Mouse (Mus musculus) cerebellum, postnatal 14 days (tissue): ENCODE data around the gene Med12l.
"Not testable (repeated sequence)": the region's sequence is repeated elsewhere in the genome, so short reads cannot be mapped to it uniquely, and the experiment has no call there.

Source experiments
- DNase-seq, 2 experiments: peaks; one replicate each; pipeline ENCODE4 v3.0.0; 2021; ENCODE audit warnings: mixed read lengths in 2 of 2

The Med12l gene

DNA sequence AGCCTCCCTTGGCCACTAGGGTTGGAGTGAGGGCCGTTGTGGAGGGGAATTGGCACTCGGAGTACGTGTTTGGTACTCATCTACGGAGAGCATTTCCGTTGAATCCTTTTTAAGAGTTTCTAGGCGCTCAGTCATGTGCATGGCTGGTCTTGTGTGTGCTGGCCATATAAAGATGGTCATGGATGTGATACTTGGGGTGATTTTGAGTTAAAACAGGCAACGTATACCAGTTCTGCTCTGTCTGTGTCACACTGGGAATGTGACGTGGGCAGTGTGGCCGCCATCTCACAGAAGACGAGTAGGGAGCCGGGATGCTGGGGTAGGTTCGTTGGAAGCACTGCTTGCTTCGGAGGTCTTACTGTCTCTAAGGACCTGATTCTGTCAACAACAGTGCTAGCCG, 17.3 kb downstream of the Med12l start:
- DNase-seq, result no peak

- DNase-seq, result no peak
Observed at GRCm38 (mm10) chr3:59024531-59025192, 19.0 kb downstream of the Med12l start.

GRCm38 (mm10) chr3:59025193-59025535, 19.5 kb downstream of the Med12l start:
- DNase-seq, result no peak

GRCm38 (mm10) chr3:59028696-59029095, 23.1 kb downstream of the Med12l start:
- DNase-seq, result no peak

DNA sequence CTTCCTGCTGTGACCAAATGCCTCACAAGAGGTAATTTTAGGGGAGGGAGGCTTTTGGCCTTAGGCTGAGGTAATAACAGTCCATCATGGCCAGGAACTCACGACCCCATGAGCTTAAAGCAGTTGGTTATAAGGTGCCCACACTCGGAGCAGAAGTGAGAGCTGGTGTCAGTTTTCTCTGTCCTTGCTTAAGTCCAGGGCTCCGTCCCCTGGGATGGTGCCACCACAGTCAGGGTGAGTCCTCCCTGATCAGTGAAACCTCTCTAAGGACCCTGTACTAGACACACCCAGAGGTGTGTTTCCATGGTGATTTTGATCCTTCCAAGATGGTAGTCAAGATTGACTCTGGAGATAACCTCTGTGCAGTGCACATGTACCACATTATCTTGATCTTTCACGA, 25.4 kb downstream of the Med12l start:
- DNase-seq, result no peak

GRCm38 (mm10) chr3:59041487-59041886, 35.9 kb downstream of the Med12l start:
- DNase-seq, result no peak

GRCm38 (mm10) chr3:59054834-59055535, 49.4 kb downstream of the Med12l start:
- DNase-seq, result no peak

DNA sequence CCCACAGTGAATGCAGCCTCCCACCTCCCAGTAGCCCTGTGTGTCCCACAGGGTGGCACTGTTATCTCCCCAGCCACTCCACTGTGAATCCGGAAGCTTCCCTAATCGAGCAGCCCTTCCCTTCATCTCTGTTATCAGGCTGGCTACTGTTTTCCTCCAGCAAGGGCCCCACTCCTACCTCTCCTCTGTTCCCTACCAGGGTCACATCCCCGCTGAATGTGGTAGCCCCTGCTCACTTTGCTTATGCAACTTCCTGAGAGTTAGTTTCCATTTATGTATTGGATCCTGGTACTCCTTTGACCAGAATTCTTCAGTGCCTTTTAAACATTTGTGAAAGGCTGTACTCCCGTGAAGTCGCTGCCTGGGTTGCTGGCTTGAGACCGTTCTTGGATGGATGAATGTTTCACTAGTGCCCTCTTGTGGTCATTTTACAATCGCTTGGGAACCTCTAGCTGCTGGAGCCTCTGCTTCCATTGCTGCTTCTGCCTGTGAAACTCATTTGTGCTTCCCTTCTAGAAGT, 53.5 kb downstream of the Med12l start:
- peak; percentile 80 to 87 for DNase-seq

- DNase-seq, result no peak
Observed at GRCm38 (mm10) chr3:59060131-59060530, 54.5 kb downstream of the Med12l start.

DNA sequence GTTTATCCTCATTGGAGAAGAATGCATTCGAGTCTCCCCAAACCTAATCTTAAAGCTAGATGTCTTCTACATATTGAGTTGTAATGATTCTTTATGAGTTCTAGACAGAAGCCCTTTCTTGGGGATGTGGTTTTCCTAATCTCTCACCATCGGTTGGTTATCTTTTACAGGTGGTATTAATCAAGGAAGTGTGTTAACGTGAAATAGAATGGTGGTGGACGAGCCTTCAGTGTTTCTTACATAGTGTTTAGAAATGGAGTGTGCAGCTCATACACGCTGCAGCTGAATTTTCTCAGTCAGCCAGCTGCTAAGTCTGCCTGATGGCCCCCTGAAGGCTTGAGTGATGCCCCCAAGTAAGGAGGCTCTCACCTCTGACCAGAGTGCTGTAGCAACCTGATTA, 56.5 kb downstream of the Med12l start:
- no peak for DNase-seq

DNA sequence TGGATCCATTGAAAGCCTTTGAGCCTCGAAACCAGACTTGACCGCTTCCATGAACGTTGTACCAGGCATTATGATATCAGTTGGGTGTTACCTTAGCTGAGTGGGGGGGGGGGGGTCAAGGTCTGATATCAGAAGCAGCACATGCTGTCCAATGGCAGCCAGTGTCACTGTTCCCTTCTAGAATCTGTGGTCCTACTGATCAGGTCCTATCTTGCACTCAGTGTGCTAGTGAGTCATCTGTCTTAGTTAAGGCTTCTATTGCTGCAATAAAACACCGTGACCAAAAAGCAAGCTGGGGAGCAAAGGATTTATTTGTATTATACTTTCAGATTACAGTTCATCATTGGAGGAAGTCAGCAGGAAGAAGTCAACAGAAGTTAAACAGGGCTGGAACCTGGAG, 57.8 kb downstream of the Med12l start:
- no peak for DNase-seq

DNA sequence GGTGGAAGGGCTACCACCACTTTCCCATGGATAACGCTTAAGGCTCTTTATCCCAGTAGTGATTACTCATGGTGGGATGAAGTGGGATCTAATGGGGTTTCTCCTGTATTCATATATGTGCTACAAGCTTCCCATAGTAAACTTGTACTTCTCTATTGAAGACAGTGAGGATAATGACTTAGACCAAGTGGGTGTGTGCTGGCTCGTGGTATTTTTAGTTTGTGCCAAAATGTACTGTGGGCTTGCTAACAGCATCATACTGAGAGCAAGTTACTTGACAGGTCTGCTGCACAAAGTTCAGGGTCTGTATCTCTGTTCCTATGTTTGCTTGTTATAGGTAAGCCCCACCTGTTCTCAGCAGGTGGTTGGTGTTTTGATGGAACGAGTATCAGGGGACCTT, 60.3 kb downstream of the Med12l start:
- no peak for DNase-seq

GRCm38 (mm10) chr3:59066558-59067294, 61.1 kb downstream of the Med12l start:
- no peak for DNase-seq

DNA sequence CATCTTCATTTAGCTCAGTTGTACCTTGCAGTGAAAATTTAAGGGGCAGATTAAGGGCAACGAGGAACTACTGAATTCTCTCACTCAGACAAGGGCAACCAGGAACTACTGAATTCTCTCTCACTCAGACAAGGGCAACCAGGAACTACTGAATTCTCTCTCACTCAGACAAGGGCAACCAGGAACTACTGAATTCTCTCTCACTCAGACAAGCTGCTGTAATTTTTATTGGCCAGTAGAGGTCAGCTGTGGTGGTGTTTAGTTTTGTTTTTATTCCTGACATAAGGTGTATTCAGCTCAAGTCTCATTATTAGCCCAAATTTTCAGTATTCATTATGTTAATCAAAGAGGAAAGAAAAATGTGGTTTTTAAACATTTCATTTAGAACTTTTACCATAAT, 63.4 kb downstream of the Med12l start:
- not testable (repeated sequence) for DNase-seq

GRCm38 (mm10) chr3:59077278-59077677, 71.7 kb downstream of the Med12l start:
- DNase-seq, result peak; percentile 34 to 46

- DNase-seq, result no peak
Observed at GRCm38 (mm10) chr3:59078585-59078984, 73.0 kb downstream of the Med12l start.

DNA sequence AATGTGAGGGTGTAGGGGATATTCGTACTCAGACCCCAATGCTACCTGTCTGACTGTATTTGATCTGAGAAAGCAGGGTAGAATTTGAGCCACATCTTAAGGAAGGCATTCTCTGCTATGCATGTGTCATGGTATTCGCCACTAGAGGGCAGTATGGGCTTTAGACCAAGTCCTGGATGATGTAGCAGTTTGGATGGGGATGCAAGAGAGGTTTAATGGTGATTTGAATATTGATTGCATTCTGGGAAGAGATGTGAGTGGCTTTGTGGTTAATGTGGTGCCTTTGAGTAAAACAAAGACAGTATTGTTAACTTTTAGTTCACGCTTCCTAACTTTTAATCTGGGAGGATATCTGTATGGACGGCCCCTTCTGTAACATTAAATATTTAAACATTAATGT, 73.7 kb downstream of the Med12l start:
- DNase-seq, result peak; percentile 53 to 66

GRCm38 (mm10) chr3:59080293-59080916, 74.8 kb downstream of the Med12l start:
- no peak for DNase-seq

GRCm38 (mm10) chr3:59080919-59081318, 75.3 kb downstream of the Med12l start:
- no peak for DNase-seq

- no peak for DNase-seq
Observed at GRCm38 (mm10) chr3:59092702-59093101, 87.1 kb downstream of the Med12l start.

DNA sequence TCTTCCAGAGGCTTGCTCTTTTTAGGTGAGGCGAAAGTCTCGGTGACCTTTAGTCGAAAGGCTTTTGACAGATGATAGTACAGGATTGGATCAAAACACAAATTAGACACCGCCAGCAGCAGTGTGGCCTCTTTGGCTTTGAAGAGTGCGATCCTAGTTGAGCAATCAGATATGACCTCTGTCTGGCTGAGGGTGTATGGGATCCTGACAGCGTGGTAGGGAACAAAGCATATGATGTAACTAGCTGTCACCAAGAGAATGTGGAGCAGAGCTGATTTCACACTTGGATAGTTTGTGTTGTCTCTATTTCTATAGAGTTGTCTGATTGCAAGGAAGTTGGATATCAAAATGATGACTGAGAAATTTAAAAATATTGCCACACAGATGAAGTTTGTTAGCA, 91.8 kb downstream of the Med12l start:
- DNase-seq, result no peak

DNA sequence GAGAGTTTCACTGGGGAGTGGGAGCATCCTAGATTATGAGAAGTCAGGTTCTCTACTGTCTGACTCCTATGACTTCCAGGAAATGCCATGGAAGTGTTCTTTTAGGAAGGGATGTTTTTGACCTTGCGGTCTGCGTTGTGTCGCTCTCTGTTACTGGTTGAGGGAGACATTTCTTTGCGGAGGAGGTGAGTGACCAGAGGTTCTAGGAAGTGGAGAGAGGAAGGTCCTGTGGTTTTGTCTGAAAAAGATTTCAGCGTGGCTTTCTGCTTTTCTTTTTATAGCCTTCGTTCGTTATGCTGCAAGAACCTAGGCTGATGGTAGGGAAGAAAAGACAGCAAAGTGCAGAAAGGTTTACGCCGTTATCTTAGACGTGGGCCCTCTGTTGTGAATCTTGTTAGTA, 92.9 kb downstream of the Med12l start:
- DNase-seq, result no peak
